Mouse (Mus musculus) gonadal fat pad, adult 2 months (tissue): ENCODE data around the gene C87977. TPM values are rescaled to one million over a fixed set of nuclear protein-coding genes. Genes with fewer than 3 reads are reported as not detected.
"Not testable (repeated sequence)": the region's sequence is repeated elsewhere in the genome, so short reads cannot be mapped to it uniquely, and the experiment has no call there.

ENCODE experiments used
- DNase-seq: peaks from one replicate; pipeline ENCODE4 v3.0.0-alpha.2; 2012; ENCODE audit warnings: low read depth
- polyA plus RNA-seq: library from polyadenylated mRNA; depleted of rRNA; stranded (reverse); fragments of >200 nt; gene quantifications from 2 replicates; pipeline ENCODE4 v1.2.3, GENCODE M21; 2012; rRNA removed

C87977 gene
- not detected in 2 replicates for polyA plus RNA-seq

GRCm38 (mm10) chr4:144213218-144213617 lies at the start of gene C87977:
Gene C87977, minus strand, starts transcription at chr4:144213318.
- not testable (repeated sequence) for DNase-seq

DNA sequence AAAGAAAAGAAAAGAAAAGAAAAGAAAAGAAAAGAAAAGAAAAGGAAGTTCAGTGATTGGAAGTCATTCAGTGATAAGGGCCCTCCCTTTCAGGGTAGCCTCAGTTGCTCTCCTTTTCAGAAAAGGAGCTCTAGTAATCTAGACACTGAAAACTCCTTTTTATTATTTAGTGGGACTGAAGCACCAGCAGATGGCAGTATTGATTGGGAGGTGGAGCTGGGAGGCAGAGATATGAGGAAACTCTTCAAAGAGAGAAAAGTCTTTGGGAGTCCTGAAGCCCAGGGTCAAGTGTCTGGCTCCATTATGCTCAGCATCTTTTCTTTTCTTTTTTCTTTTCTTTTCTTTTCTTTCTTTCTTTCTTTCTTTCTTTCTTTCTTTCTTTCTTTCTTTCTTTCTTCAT lies 41.6 kb upstream of the C87977 start:
- DNase-seq, result not testable (repeated sequence)

GRCm38 (mm10) chr4:144190419-144190818 lies 22.7 kb downstream of the C87977 start, which contains the start of gene Oog2:
Gene Oog2, plus strand, starts transcription at chr4:144190719.
- no peak for DNase-seq

GRCm38 (mm10) chr4:144162563-144162962 lies 50.6 kb downstream of the C87977 start, which contains the start of gene Oog3:
Gene Oog3, minus strand, starts transcription at chr4:144162663.
- DNase-seq, result no peak

Other genes starting within 250 kb of the C87977 start
- not detected in 2 replicates for gene Gm13101, start 246.4 kb downstream of the C87977 start, polyA plus RNA-seq
- gene Pramef17, start 218.9 kb downstream of the C87977 start, polyA plus RNA-seq, result not detected in 2 replicates
- gene Pramel4, start 154.2 kb downstream of the C87977 start, polyA plus RNA-seq, result not detected in 2 replicates
- gene Gm13102, start 106.8 kb downstream of the C87977 start, polyA plus RNA-seq, result 0.05 TPM in 1 of 2 replicates, not detected in the other
- gene Oog3, start 50.7 kb downstream of the C87977 start, polyA plus RNA-seq, result not detected in 2 replicates
- gene Oog2, start 22.6 kb downstream of the C87977 start, polyA plus RNA-seq, result not detected in 2 replicates
- 0.05 TPM in 1 of 2 replicates, not detected in the other for gene Pramel5, start 67.2 kb upstream of the C87977 start, polyA plus RNA-seq
- gene Gm13128, start 116.9 kb upstream of the C87977 start, polyA plus RNA-seq, result not detected in 2 replicates
- not detected in 2 replicates for gene Gm13119, start 144.6 kb upstream of the C87977 start, polyA plus RNA-seq
- gene Pramef20, start 164.6 kb upstream of the C87977 start, polyA plus RNA-seq, result not detected in 2 replicates
- 5.5 and 6.4 TPM in 2 replicates for gene Pramef12, start 195.1 kb upstream of the C87977 start, polyA plus RNA-seq
- 0.55 and 0.95 TPM in 2 replicates for gene 1700012P22Rik, start 225.5 kb upstream of the C87977 start, polyA plus RNA-seq
- not detected in 2 replicates for gene Gm9944, start 240.0 kb upstream of the C87977 start, polyA plus RNA-seq